Mouse (Mus musculus) embryonic fibroblast, embryonic 13.5 days (primary cell): Measurements from ENCODE around the gene Slc35b1. TPM values are rescaled to one million over a fixed set of nuclear protein-coding genes. Genes with fewer than 3 reads are reported as not detected.

ENCODE experiments used
- H3K27ac ChIP-seq: 2 replicates; pipeline ENCODE4 v1.5.1; 2012; ENCODE audit warnings: low read length, control low read depth, inconsistent platforms; ENCODE audit not compliant: insufficient read depth
- H3K4me1 ChIP-seq: 2 replicates; pipeline ENCODE4 v1.6.1; 2011; ENCODE audit warnings: low read length; ENCODE audit not compliant: control insufficient read depth, insufficient read depth
- H3K4me3 ChIP-seq: 2 replicates; pipeline ENCODE4 v1.5.1; 2011; ENCODE audit warnings: mild to moderate bottlenecking, control low read depth, low read length; ENCODE audit not compliant: insufficient read depth
- CTCF ChIP-seq: IDR thresholded peaks from 2 replicates; pipeline ENCODE4 v1.5.1; 2011; ENCODE audit warnings: mild to moderate bottlenecking, control low read depth, low read length, moderate library complexity, borderline replicate concordance; ENCODE audit not compliant: insufficient read depth
- POLR2A ChIP-seq: IDR thresholded peaks from 2 replicates; pipeline ENCODE4 v1.6.1; 2011; ENCODE audit warnings: low read depth, mild to moderate bottlenecking, control low read depth, low read length, moderate library complexity
- polyA plus RNA-seq: library from polyadenylated mRNA; stranded (reverse); fragments of >200 nt; gene quantifications from 2 replicates; pipeline ENCODE4 v1.2.4, GENCODE M21; 2011; ENCODE audit warnings: low read depth; ENCODE audit not compliant: missing spikeins, insufficient read length

The Slc35b1 gene
- polyA plus RNA-seq, 1 experiment, result 97.2 TPM

DNA sequence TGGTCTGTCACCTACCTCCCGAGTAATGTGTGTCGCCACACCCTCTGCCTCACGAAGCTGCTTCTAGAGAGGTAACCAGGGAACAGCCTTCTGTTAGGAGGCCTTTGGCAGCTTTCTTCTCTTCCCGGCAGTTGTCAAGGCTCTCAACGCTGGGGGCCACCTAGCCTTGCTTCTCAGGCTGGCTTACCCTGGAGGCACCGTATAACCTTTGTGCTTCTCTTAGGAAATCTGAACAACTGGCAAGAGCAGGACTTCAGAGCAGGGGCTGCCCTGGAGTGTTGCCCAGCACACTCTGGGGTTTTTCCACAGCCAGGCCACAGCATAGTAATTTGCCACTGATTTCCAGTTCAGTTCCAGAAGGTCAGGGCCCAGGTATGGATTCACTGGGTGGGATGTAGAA lies 34.2 kb upstream of the Slc35b1 start:
- no peaks in the 10 kb centered on the region for H3K4me1 ChIP-seq
- H3K27ac ChIP-seq, result no peak overlapping the region
- H3K4me3 ChIP-seq, result no peak overlapping the region
- no peak for TF ChIP-seq POLR2A
- no peak for TF ChIP-seq CTCF

DNA sequence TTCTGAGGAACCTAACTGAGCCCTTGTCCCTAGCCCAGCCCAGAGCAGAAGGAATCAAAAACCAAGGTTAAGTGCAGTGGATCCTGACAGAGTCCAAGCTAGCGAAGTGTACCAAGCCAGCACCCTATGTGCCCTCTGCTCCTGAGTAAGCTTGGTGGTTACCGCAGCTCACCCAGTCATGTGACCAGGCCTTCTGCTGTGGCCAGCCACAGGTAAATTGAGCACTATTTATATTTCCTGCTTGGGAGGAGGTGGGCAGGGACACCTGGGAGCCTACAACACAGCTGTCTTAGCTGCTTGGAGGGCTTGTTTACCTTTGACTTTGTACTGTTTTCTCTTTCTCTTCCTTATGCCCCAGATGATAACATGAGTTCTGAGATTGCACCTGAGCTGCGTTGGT lies 33.5 kb upstream of the Slc35b1 start:
- H3K4me1 ChIP-seq, result no peaks in the 10 kb centered on the region
- TF ChIP-seq CTCF, result no peak
- TF ChIP-seq POLR2A, result no peak
- H3K4me3 ChIP-seq, result no peak overlapping the region
- no peak overlapping the region for H3K27ac ChIP-seq

DNA sequence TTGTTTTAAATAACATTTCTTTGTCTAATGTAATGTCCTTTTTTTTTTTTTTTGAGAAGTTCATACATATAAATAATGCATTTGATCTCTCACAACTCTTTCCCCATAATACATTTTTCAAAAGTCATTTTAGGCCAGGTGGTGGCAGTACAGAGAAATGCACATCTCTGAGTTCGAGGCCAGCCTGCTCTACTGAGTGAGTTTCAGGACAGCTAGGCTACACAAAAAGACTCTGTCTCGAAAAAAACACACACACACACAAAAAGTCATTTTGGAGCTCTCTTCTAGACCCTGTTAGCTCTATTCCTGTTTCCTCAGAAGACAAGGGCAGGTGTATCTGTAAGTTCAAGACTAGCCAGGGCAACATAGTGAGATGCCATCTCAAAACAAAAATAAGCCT lies 31.8 kb upstream of the Slc35b1 start:
- no peak overlapping the region for H3K27ac ChIP-seq
- TF ChIP-seq CTCF, result no peak
- no peak for TF ChIP-seq POLR2A
- no peaks in the 10 kb centered on the region for H3K4me1 ChIP-seq
- H3K4me3 ChIP-seq, result no peak overlapping the region

DNA sequence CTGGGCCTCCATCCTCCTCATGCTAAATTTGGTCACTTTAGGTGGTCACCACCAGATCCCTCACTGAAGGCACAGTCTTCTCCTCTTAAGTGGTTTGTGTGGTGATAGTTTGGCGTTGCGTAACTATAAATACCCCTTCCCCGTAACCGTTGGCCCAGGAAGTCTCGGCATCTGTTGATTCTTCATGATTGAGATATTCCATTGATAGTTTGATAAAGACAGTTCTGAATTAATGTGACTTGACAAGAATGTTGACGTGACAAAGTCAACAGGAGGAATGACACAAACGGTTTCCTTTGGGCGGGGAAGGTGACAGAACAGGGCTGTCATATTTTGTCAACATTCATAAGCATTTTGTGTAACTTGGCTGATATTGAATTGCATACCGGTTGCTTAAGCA lies 31.3 kb upstream of the Slc35b1 start:
- TF ChIP-seq POLR2A (no peak), CTCF (no peak)
- no peak overlapping the region for H3K4me3 ChIP-seq
- no peak overlapping the region for H3K27ac ChIP-seq
- H3K4me1 ChIP-seq, result no peaks in the 10 kb centered on the region

DNA sequence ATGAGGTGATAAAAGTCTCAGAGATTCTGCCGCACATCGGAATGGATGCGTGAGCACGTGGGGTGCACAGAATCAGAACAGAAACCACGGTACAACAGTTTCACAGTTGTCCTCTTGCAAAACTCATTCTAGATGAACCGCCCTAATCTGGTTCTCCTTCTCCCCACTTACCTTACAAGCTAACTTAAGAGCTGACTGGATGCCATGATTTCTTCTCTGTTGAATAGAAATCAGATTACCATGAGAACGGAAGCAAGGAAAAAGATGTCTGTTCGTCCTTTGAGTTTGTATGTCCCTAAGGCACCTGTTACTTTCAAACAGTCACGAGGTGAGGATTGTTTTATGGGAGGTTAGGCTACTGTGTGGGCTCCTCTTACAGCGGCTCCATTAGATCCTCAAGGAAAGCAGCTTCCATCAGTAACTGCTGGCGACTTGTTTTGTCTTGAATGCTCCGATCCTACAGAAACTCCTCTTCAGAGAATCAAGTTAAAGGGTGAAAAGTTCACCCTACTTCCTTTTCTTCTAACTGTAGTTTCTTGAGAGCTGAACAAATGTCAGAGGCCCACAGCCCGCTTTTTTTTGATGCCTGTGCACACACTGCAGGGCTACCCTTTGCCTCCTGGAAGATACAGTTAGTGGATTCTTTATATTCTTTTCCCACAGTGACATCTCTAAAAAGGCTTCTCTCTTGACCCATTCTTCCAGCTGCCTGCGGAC lies 30.1 kb upstream of the Slc35b1 start:
- H3K27ac ChIP-seq, result no peak overlapping the region
- H3K4me1 ChIP-seq, result no peaks in the 10 kb centered on the region
- no peak for TF ChIP-seq CTCF
- no peak overlapping the region for H3K4me3 ChIP-seq

DNA sequence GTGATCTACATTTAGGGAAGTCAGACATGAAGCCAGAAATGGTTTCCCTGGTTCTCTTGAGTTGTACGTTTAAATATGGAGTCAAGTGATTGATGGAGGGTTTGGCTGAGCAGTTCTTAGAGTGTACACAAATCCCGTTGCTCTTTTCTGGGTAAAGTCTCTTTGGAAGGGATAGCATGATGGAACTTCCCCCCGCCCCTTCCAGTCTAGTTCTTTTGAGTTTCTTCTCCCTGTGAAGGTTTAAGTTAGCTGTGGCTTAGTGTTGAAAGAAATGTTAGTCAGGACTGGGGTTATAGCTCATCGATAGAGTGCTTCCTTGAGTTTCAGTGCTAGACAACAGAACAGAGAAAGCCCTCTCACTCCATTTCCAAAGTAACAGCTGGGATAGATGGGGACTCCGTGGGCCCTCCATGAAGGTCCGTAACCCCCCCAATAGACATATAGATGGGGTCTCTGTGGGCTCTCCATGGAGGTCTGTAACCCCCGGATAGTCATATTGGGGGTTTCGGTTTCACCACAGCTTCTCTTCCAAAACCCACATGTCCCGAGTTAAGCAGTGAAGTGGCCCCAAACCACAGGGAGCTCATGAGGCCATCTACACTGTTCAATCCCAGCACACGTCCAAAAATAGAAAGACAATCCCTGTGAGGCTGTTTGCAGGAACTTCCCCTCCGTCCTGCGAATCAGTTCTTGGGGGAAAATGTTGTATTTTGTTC lies 29.4 kb upstream of the Slc35b1 start:
- no peak overlapping the region for H3K4me3 ChIP-seq
- no peaks in the 10 kb centered on the region for H3K4me1 ChIP-seq
- H3K27ac ChIP-seq, result no peak overlapping the region
- TF ChIP-seq CTCF (no peak), POLR2A (no peak)

DNA sequence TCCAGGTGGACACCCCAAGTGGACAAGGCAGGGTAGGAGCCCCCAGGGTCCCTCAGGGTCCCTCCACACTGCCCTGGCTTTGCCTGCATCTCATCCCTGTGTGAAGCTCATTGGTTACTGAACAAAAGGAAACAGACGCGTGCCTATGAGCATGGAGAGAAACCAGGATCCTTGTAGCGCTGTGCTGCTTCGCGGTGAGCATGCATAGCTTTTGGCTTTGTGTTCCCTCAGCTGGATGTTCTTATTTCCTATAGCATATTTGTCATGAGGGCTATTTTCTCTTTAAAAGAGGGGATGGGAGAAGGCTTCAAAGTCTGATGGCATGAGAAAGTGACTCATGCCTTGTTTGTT lies 28.9 kb upstream of the Slc35b1 start:
- Histone ChIP-seq H3K27ac (no peak overlapping the region), H3K4me3 (no peak overlapping the region)
- TF ChIP-seq POLR2A (no peak), CTCF (no peak)

DNA sequence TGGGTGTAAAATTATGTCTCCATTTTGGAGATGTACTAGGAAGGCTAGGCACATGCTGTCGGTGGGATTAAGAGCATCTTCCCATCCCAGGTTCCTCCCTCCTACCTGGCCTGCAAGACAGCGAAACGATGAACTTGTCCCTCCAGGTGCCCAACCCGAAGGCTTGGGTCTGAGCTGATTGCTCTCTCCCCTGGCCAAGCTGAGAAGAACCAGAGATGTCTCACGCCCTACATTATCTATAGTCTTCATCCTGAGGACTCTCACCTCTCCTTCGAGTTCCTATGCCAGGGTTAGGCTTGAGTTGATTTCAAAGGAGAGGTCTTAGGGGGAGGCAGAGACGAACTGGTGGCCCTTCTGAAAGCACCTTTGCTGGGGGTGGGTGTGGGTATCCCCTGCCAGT lies 28.5 kb upstream of the Slc35b1 start:
- Histone ChIP-seq H3K27ac (no peak overlapping the region), H3K4me1 (no peaks in the 10 kb centered on the region), H3K4me3 (no peak overlapping the region)
- TF ChIP-seq CTCF (no peak), POLR2A (no peak)

More for the DNA sequence above, 28.9 kb upstream of the Slc35b1 start:
- no peaks in the 10 kb centered on the region for H3K4me1 ChIP-seq

DNA sequence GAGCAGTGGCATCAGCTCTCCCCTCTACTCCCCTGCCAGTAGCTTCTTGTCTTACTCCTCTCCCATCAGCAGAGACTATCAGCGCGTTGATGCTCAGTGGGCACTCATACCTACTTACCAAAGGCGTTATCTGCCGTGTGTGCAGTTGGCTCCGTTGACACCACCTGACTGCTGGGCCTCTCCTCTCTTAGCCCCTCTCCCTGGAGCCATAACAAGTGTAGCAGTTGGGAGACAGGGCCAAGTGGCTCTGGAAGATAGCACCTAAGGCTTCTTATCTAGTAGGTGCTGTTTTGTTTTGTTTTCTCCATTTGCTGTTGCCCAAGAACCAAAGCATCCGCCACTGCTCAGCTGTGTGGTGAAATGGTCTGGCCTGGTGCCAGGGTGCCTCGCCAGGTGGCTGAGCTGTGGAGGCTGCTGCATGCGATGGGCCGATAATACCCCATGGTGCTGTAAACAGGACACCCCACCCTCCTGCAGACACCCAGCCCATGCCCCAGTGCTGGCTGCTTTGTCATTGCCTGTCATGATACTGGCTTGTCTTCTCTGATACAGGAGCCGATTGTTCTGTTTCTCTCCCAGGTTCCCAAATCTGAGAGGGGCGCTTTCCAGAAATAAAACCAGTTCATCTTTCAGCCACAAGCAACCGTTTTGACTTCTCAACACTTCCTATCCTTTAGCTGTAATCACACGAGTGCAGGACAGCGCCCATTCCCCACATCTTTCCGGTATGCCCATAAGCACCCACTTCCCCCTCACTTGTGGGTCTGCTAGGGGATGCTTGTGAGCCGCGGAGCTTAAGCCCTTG lies 27.8 kb upstream of the Slc35b1 start:
- H3K4me1 ChIP-seq, result no peaks in the 10 kb centered on the region
- no peak overlapping the region for H3K4me3 ChIP-seq
- TF ChIP-seq CTCF (no peak), POLR2A (no peak)
- no peak overlapping the region for H3K27ac ChIP-seq

DNA sequence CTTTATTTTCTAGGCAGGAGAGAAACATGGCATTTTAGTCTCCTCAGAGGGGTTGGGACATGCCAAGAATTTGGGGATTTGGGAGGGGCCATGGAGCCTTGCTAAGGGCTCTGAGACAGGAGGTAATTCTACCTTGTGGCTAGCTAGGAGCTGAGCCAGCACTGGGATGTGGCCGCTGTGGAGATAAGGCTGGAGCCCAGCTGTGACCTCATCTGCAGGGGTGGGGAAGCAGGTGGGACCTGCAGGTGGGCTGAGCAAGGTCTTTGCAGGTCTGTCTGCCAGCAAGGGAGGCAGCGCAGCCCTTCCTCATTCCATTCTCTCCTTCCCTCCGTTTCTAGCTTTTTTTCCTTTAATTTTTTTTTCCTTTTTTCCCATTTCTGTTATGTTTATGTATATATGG lies 26.2 kb upstream of the Slc35b1 start:
- Histone ChIP-seq H3K27ac (no peak overlapping the region), H3K4me1 (no peaks in the 10 kb centered on the region), H3K4me3 (no peak overlapping the region)
- TF ChIP-seq CTCF (no peak), POLR2A (no peak)
